Mouse (Mus musculus) limb, embryonic 14.5 days (tissue): Measurements from ENCODE around the gene Safb. TPM values are rescaled to one million over a fixed set of nuclear protein-coding genes. Genes with fewer than 3 reads are reported as not detected.

Experiments
- ATAC-seq: fragments of 200-750 bp; cut with Nextera tagmentation; 2 replicates; pipeline ENCODE4 v1.8.0; 2017; ENCODE audit warnings: low read depth, moderate number of reproducible peaks, moderate TSS enrichment; ENCODE audit not compliant: low FRiP score
- DNase-seq: peaks from one replicate; pipeline ENCODE4 v3.0.0-alpha.2; 2015; ENCODE audit warnings: low spot score
- H3K27ac ChIP-seq: fragments of 300-500 bp; sonication (generic); replicated peaks from 2 replicates; pipeline ENCODE4 v1.5.1; 2014; ENCODE audit warnings: low read depth, mild to moderate bottlenecking, low read length, moderate library complexity, mixed read lengths
- H3K27me3 ChIP-seq: fragments of 300-500 bp; sonication (generic); 2 replicates; pipeline ENCODE4 v1.6.1; 2014; ENCODE audit warnings: low read length, mixed read lengths; ENCODE audit not compliant: control insufficient read depth, insufficient read depth
- H3K36me3 ChIP-seq: fragments of 300-500 bp; sonication (generic); 2 replicates; pipeline ENCODE4 v1.6.1; 2014; ENCODE audit warnings: mild to moderate bottlenecking, low read length, moderate library complexity, mixed read lengths; ENCODE audit not compliant: control insufficient read depth, insufficient read depth
- H3K4me1 ChIP-seq: fragments of 300-500 bp; sonication (generic); 2 replicates; pipeline ENCODE4 v1.6.1; 2014; ENCODE audit warnings: antibody characterized with exemption, low read length, mixed read lengths; ENCODE audit not compliant: control insufficient read depth, insufficient read depth
- H3K4me2 ChIP-seq: fragments of 300-500 bp; sonication (generic); replicated peaks from 2 replicates; pipeline ENCODE4 v1.6.1; 2014; ENCODE audit warnings: low read depth, mild to moderate bottlenecking, low read length, moderate library complexity; ENCODE audit not compliant: severe bottlenecking
- H3K4me3 ChIP-seq: fragments of 300-500 bp; sonication (generic); replicated peaks from 2 replicates; pipeline ENCODE4 v1.5.1; 2014; ENCODE audit warnings: low read length
- H3K9ac ChIP-seq: fragments of 300-500 bp; sonication (generic); 2 replicates; pipeline ENCODE4 v1.6.1; 2014; ENCODE audit warnings: mild to moderate bottlenecking, low read depth, low read length, moderate library complexity; ENCODE audit not compliant: severe bottlenecking
- H3K9me3 ChIP-seq: fragments of 300-500 bp; sonication (generic); 2 replicates; pipeline ENCODE4 v1.6.1; 2016; ENCODE audit warnings: low read length; ENCODE audit not compliant: control insufficient read depth
- POLR2A ChIP-seq: fragments of 200-500 bp; IDR thresholded peaks from 2 replicates; pipeline ENCODE4 v1.8.0; 2012; ENCODE audit warnings: inconsistent platforms, mild to moderate bottlenecking, moderate library complexity, borderline replicate concordance; ENCODE audit not compliant: insufficient read depth, insufficient read length; ENCODE audit errors: extremely low read depth
- WGBS: fragments of 180-500 bp; shearing (Covaris S2); extraction: QIAGEN DNeasy Blood & Tissue Kit; methylation state at CpG from one replicate; pipeline ENCODE4 v1.1.7; 2014; 5-methylcytosine and 5-hydroxymethylcytosine counted together
- polyA plus RNA-seq, 2 experiments: library from polyadenylated mRNA; depleted of rRNA in 1 of 2; stranded (reverse) in 1 of 2; unstranded in 1 of 2; fragments of >200 nt; fragmentation: Nextera tagmentation in 1 of 2; extraction: Ambion mirVana in 1 of 2; gene quantifications; 2 replicates each; pipeline versions ENCODE4 v1.2.1 to v1.2.3; 2012 to 2014

The Safb gene
- polyA plus RNA-seq, 2 experiments = 71.8 to 169 TPM

- Histone ChIP-seq H3K4me3 (peak overlapping the region; percentile 71), H3K9ac (peak overlapping the region; percentile 83), H3K9me3 (no peaks in the 10 kb centered on the region), H3K4me1 (peaks cover 15% of the 10 kb centered on the region), H3K27ac (no peak overlapping the region), H3K36me3 (peaks cover 52% of the 10 kb centered on the region), H3K27me3 (no peaks in the 10 kb centered on the region), H3K4me2 (peak overlapping the region; percentile 69)
- no peak for ATAC-seq
- no peak for TF ChIP-seq POLR2A
- 30% methylated on average over 14 of the region's 14 CpGs for whole genome bisulfite sequencing
- no peak for DNase-seq
Observed at GRCm38 (mm10) chr17:56614391-56615135, 29.9 kb downstream of the Safb start.

- H3K36me3 ChIP-seq = peaks cover 59% of the 10 kb centered on the region
- H3K4me2 ChIP-seq = no peak overlapping the region
Observed at GRCm38 (mm10) chr17:56615136-56615784, 30.6 kb downstream of the Safb start.

DNA sequence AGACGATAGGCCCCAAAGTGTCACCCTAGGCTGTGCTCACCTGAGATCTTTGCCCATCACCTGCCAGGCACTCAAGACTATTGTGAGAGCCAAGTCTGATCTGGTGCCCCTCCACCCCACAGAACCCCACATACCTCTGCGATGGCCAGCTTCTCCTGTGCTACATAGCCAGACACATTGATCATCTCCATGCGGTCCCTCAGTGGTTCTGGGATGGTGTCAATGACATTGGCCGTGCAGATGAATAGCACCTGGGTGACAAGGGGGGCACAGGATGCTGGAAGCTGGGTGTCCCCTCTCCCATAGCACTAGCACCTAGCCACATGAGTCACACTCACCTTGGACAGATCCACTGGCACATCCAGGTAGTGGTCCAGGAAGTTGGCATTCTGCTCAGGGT is 31.2 kb downstream of the Safb start:
- Histone ChIP-seq H3K4me2 (no peak overlapping the region), H3K9ac (no peak overlapping the region), H3K27ac (no peak overlapping the region), H3K4me1 (peaks cover 10% of the 10 kb centered on the region), H3K36me3 (peaks cover 64% of the 10 kb centered on the region), H3K4me3 (0 out of 2 replicates have a peak overlapping the region, but pooled peaks have one; percentile 4), H3K27me3 (no peaks in the 10 kb centered on the region), H3K9me3 (no peaks in the 10 kb centered on the region)
- DNase-seq (no peak), ATAC-seq (no peak)
- WGBS = 93% methylated on average over 4 of the region's 4 CpGs
- TF ChIP-seq POLR2A = no peak

More at GRCm38 (mm10) chr17:56615136-56615784, 30.6 kb downstream of the Safb start:
- 85% methylated on average over 10 of the region's 11 CpGs for WGBS
- Histone ChIP-seq H3K27ac (no peak overlapping the region), H3K4me1 (peaks cover 13% of the 10 kb centered on the region), H3K4me3 (peak overlapping the region; percentile 71), H3K27me3 (no peaks in the 10 kb centered on the region), H3K9ac (peak overlapping the region; percentile 83; the same call in 1 of the 2 replicates), H3K9me3 (no peaks in the 10 kb centered on the region)
- no peak for TF ChIP-seq POLR2A
- ATAC-seq = no peak
- no peak for DNase-seq

DNA sequence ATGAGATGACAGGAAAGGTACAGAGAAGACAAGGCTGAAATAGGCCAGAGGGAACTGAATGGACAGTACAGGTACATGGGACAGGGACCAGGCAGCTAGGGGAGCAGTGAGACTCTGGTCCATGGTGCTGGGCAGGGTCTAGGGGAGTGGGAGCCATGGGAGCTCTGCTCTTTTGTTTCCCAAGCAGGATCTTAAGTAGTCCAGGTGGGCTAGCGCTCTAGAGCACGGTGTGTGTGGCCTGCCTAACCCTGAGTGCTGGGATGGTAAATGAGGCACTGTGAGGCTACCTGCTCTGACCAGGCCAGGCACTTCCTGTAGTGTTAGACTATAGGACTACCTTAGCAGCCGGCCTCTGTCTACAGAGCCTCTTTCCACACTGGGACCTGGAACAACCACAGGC is 32.1 kb downstream of the Safb start:
- DNase-seq = no peak
- Histone ChIP-seq H3K36me3 (peaks cover 70% of the 10 kb centered on the region), H3K4me2 (no peak overlapping the region), H3K27me3 (no peaks in the 10 kb centered on the region), H3K4me3 (no peak overlapping the region), H3K27ac (no peak overlapping the region), H3K9ac (no peak overlapping the region), H3K9me3 (no peaks in the 10 kb centered on the region), H3K4me1 (peaks cover 10% of the 10 kb centered on the region)
- no peak for TF ChIP-seq POLR2A
- ATAC-seq = no peak
- 92% methylated on average over 3 of the region's 3 CpGs for WGBS

GRCm38 (mm10) chr17:56617628-56618027 is 33.0 kb downstream of the Safb start:
- 92% methylated on average over 8 of the region's 8 CpGs for WGBS
- Histone ChIP-seq H3K4me2 (no peak overlapping the region), H3K27me3 (no peaks in the 10 kb centered on the region), H3K4me3 (no peak overlapping the region), H3K9me3 (no peaks in the 10 kb centered on the region), H3K4me1 (peaks cover 10% of the 10 kb centered on the region), H3K9ac (no peak overlapping the region), H3K27ac (no peak overlapping the region), H3K36me3 (peaks cover 79% of the 10 kb centered on the region)
- no peak for TF ChIP-seq POLR2A
- DNase-seq (no peak), ATAC-seq (no peak)
